Mouse (Mus musculus) lung, embryonic 16.5 days (tissue): Measurements from ENCODE around the gene Vwa8. TPM values are rescaled to one million over a fixed set of nuclear protein-coding genes. Genes with fewer than 3 reads are reported as not detected.
"Not testable (repeated sequence)": the region's sequence is repeated elsewhere in the genome, so short reads cannot be mapped to it uniquely, and the experiment has no call there.

Experiments
- ATAC-seq: fragments of 200-750 bp; cut with Nextera tagmentation; 2 replicates; pipeline ENCODE4 v1.8.0; 2017; ENCODE audit warnings: low read depth, mild to moderate bottlenecking, moderate library complexity
- H3K27ac ChIP-seq: fragments of 300-500 bp; sonication (generic); 2 replicates; pipeline ENCODE4 v1.5.1; 2014; ENCODE audit warnings: mild to moderate bottlenecking, control low read depth, low read length
- H3K27me3 ChIP-seq: fragments of 300-500 bp; sonication (generic); 2 replicates; pipeline ENCODE4 v1.6.1; 2014; ENCODE audit warnings: low read depth, low read length, mixed read lengths; ENCODE audit not compliant: control insufficient read depth, insufficient read depth
- H3K36me3 ChIP-seq: fragments of 300-500 bp; sonication (generic); 2 replicates; pipeline ENCODE4 v1.6.1; 2014; ENCODE audit warnings: low read length; ENCODE audit not compliant: control insufficient read depth, insufficient read depth
- H3K4me1 ChIP-seq: fragments of 300-500 bp; sonication (generic); replicated peaks from 2 replicates; pipeline ENCODE4 v1.6.1; 2014; ENCODE audit warnings: low read length, mixed read lengths; ENCODE audit not compliant: control insufficient read depth, insufficient read depth
- H3K4me2 ChIP-seq: fragments of 300-500 bp; sonication (generic); 2 replicates; pipeline ENCODE4 v1.6.1; 2014; ENCODE audit warnings: low read depth, low read length, control low read depth
- H3K4me3 ChIP-seq: fragments of 300-500 bp; sonication (generic); 2 replicates; pipeline ENCODE4 v1.5.1; 2014; ENCODE audit warnings: mild to moderate bottlenecking, low read length, control low read depth
- H3K9ac ChIP-seq: fragments of 300-500 bp; sonication (generic); 2 replicates; pipeline ENCODE4 v1.6.1; 2014; ENCODE audit warnings: low read length, control low read depth
- H3K9me3 ChIP-seq: fragments of 300-500 bp; sonication (generic); 2 replicates; pipeline ENCODE4 v1.6.1; 2016; ENCODE audit warnings: low read length; ENCODE audit not compliant: control insufficient read depth
- WGBS: fragments of 180-500 bp; shearing (Covaris S2); extraction: QIAGEN DNeasy Blood & Tissue Kit; methylation state at CpG from one replicate; pipeline ENCODE4 v1.1.7; 2014; 5-methylcytosine and 5-hydroxymethylcytosine counted together
- polyA plus RNA-seq: library from polyadenylated mRNA; unstranded; fragments of >200 nt; fragmentation: Nextera tagmentation; extraction: Ambion mirVana; gene quantifications from 2 replicates; pipeline ENCODE4 v1.2.1, GENCODE M21; 2015

The Vwa8 gene
- polyA plus RNA-seq, 1 experiment from 2014 or later: 10.3 TPM

DNA sequence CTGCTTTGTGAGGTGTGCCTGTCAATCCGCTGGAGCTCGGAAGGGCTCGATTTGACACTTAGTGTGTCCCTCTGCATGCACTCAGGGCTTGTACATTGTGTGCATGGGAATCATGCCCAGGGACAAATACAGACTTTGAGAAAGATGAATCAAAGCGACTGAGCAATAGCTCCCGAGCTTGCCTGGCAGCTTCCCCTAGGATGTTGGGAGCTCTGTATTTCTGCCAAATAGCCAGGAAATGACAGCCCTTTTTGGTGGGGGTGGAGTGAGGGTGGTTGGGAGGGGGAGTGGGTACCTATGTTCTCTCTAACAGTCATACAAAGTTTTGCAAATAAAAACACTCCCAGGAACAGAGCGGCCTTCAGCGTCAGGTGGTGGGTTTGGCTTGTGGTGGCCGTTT is 138.7 kb downstream of the Vwa8 start:
- no peak overlapping the region for H3K9ac ChIP-seq
- no peak overlapping the region for H3K4me2 ChIP-seq
- H3K36me3 ChIP-seq: no peaks in the 10 kb centered on the region
- H3K27ac ChIP-seq: no peak overlapping the region
- H3K27me3 ChIP-seq: no peaks in the 10 kb centered on the region
- ATAC-seq: no peak
- WGBS: 77% methylated on average over 8 of the region's 8 CpGs
- H3K4me3 ChIP-seq: no peak overlapping the region
- H3K9me3 ChIP-seq: no peaks in the 10 kb centered on the region
- H3K4me1 ChIP-seq: peaks cover 3% of the 10 kb centered on the region; the same call in 1 of the 2 replicates

DNA sequence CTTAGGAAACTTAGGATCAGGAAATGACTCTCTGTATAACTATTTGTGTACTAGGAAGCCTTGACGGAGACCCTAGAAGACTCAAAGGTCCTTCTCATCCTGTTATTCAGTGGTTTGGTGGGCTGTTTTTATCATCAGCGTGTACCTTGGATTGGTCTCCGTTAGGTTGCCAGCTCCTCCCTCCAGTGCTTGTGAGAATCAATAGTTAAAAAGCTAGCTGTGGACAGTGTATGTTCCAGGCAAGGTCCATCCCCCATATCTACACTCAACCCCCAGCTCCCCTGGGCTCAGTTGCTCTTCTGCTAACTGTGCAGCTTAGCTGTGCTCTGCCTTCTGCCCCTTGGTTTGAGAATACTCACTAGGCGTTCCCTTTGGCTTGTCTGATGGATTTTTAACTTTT is 143.6 kb downstream of the Vwa8 start:
- Histone ChIP-seq H3K27ac (no peak overlapping the region), H3K36me3 (0 out of 2 replicates have a peak, but pooled peaks cover 2% of the 10 kb centered on the region), H3K4me1 (no peaks in the 10 kb centered on the region), H3K27me3 (no peaks in the 10 kb centered on the region), H3K4me3 (no peak overlapping the region), H3K4me2 (no peak overlapping the region), H3K9ac (no peak overlapping the region), H3K9me3 (no peaks in the 10 kb centered on the region)
- 73% methylated on average over 4 of the region's 4 CpGs for WGBS
- ATAC-seq: no peak

DNA sequence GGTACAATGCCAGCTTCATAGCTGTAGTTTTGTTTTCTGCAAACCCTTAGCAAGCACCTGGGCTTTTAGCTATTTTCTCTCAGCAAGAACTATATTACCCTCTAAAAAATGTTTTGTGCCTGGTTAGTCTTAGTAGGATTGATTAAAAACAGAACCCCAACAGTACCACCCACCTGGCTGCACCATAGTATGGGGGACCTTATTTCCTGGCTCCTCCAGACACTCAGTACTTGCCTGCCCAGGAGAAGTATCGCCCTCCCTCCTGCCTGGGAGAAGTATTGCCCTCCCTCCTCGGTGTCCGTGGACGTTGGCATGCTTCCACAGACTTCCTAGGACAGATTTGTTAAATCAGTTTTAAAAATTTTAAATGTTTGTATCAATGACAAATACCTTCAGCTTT is 144.7 kb downstream of the Vwa8 start:
- H3K4me2 ChIP-seq: no peak overlapping the region
- no peak overlapping the region for H3K9ac ChIP-seq
- no peaks in the 10 kb centered on the region for H3K9me3 ChIP-seq
- no peak overlapping the region for H3K4me3 ChIP-seq
- no peaks in the 10 kb centered on the region for H3K4me1 ChIP-seq
- H3K36me3 ChIP-seq: 0 out of 2 replicates have a peak, but pooled peaks cover 2% of the 10 kb centered on the region
- no peak overlapping the region for H3K27ac ChIP-seq
- no peak for ATAC-seq
- H3K27me3 ChIP-seq: no peaks in the 10 kb centered on the region
- WGBS: 51% methylated on average over 4 of the region's 4 CpGs

DNA sequence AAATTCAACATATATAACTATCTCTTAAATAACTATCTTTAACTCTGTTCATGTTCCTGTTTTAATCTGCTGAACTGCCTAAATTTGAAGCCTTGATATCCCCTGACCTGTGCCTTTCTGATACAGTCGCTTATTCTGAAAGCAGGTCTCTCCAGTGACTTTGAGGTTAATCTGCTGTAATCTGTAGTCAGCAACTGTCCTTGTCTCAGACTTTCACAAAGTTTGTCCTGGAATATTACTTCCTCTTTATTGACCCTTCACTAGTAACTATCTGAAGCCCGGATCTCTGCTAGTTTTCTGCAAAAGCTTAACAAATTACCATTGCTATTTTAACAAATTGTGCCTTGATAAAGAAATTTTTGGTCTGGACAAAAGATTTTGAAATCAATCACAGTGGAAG is 147.5 kb downstream of the Vwa8 start:
- Histone ChIP-seq H3K9me3 (no peaks in the 10 kb centered on the region), H3K36me3 (0 out of 2 replicates have a peak, but pooled peaks cover 2% of the 10 kb centered on the region), H3K27ac (no peak overlapping the region), H3K4me1 (no peaks in the 10 kb centered on the region), H3K27me3 (no peaks in the 10 kb centered on the region), H3K4me2 (no peak overlapping the region), H3K9ac (no peak overlapping the region), H3K4me3 (no peak overlapping the region)
- 89% methylated on average over 2 of the region's 2 CpGs for WGBS
- ATAC-seq: no peak

DNA sequence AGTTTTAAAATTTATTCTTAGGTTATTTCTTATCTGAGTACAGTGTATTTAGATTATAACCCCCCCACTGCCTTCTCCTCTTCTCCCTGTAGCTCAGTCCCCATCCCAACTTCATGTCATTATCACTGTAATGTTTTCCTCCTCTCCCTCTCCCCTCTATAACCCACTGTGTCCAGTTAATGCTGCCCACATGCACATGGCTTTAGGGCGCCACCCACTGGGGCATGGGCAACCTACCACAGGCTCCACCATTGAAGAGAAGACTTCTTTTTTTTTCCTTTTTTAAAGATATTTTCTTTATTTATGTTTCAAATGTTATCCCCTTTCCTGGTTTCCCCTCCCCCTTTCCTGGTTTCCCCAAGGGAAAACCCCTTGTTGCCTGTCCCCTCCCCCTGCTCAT is 154.7 kb downstream of the Vwa8 start:
- Histone ChIP-seq H3K9me3 (no peaks in the 10 kb centered on the region), H3K27me3 (no peaks in the 10 kb centered on the region), H3K4me2 (no peak overlapping the region), H3K4me3 (no peak overlapping the region), H3K27ac (no peak overlapping the region), H3K36me3 (no peaks in the 10 kb centered on the region), H3K9ac (no peak overlapping the region), H3K4me1 (no peaks in the 10 kb centered on the region)
- ATAC-seq: no peak
- WGBS: 74% methylated on average over 1 of the region's 1 CpGs

- 85% methylated on average over 5 of the region's 5 CpGs for WGBS
- H3K36me3 ChIP-seq, H3K9ac ChIP-seq, H3K9me3 ChIP-seq, H3K27me3 ChIP-seq, H3K4me2 ChIP-seq, H3K4me1 ChIP-seq, H3K27ac ChIP-seq, H3K4me3 ChIP-seq, ATAC-seq: not testable (repeated sequence)
Measured at GRCm38 (mm10) chr14:79017710-79018109, 168.9 kb downstream of the Vwa8 start.

- no peak for ATAC-seq
- Histone ChIP-seq H3K4me3 (no peak overlapping the region), H3K36me3 (no peaks in the 10 kb centered on the region), H3K27ac (no peak overlapping the region), H3K4me1 (no peaks in the 10 kb centered on the region), H3K9ac (no peak overlapping the region), H3K9me3 (no peaks in the 10 kb centered on the region), H3K4me2 (no peak overlapping the region), H3K27me3 (no peaks in the 10 kb centered on the region)
- 54% methylated on average over 4 of the region's 4 CpGs for WGBS
Measured at GRCm38 (mm10) chr14:79018564-79018963, 169.7 kb downstream of the Vwa8 start.

DNA sequence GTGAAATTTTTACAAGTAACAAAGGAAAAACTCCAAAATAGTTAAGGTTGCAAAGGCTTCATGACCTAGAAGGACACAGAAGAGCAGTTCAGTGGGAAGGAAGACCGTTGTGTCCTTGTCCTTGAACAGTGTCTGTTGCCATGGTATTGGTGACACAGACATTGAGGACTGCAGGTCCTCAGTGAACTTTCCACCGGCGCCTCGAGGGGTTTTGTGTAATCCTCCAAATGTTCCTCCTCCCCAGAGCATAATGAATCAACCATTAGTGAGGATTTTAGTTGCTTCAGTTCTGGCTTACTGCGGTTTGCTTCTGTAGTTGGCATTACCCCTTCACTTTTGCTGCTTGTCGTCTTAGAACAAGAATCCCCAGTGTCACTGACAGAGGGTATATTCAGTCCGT is 172.9 kb downstream of the Vwa8 start:
- 55% methylated on average over 7 of the region's 7 CpGs for WGBS
- ATAC-seq: no peak
- H3K36me3 ChIP-seq: no peaks in the 10 kb centered on the region
- H3K4me2 ChIP-seq: no peak overlapping the region
- no peak overlapping the region for H3K27ac ChIP-seq
- H3K4me1 ChIP-seq: no peaks in the 10 kb centered on the region
- H3K9me3 ChIP-seq: no peaks in the 10 kb centered on the region
- no peaks in the 10 kb centered on the region for H3K27me3 ChIP-seq
- no peak overlapping the region for H3K9ac ChIP-seq
- no peak overlapping the region for H3K4me3 ChIP-seq

DNA sequence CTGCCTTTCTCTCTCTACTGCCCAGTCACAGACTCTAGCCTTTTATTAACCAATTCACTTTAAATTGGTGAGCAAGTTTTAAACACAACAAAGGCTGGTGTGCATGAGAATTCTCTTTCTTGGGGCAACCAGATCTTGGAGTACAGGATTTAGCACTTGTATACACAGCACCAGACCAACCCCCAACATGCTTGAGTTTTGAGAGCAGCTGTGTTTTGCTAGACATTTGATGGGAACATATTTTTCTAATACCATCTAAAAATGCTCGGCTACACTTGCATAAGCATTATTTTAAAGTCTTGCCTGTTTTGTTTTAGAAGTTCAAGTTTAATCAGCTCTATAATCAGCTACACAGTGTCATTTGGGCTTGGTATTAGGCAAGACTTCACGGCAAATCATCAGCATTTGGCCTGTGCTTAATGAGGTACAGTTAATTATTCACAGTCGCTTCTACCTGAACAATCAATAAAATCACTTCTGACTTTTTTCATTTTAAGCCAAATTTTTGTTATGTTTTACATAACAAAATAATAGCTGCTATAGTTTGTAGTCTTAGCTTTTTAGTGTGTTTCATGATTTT is 180.2 kb downstream of the Vwa8 start:
- no peaks in the 10 kb centered on the region for H3K36me3 ChIP-seq
- WGBS: 75% methylated on average over 3 of the region's 3 CpGs
- H3K27ac ChIP-seq: no peak overlapping the region

DNA sequence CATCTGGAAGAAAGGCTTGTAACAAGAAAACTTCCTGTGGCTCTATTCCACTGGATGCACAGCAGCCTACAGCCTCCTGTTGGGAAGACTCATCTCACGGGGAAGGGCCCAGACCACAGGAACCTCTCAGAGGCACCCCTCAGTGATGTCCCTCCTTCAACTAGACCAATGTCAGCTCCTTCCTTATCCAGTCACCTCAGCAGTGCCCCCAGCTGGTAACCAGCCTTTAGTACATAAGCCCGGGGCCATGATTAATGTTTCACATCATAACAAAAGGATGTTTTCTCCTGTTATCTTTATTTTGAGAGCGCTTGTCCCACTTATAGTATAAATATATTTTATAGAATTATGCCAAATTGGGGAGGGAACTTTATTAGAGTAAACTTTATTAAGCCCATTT is 181.9 kb downstream of the Vwa8 start:
- Histone ChIP-seq H3K4me3 (no peak overlapping the region), H3K4me1 (peaks cover 11% of the 10 kb centered on the region), H3K27ac (no peak overlapping the region), H3K4me2 (no peak overlapping the region), H3K36me3 (no peaks in the 10 kb centered on the region), H3K9me3 (no peaks in the 10 kb centered on the region), H3K27me3 (no peaks in the 10 kb centered on the region), H3K9ac (no peak overlapping the region)
- WGBS: 78% methylated on average over 3 of the region's 3 CpGs
- no peak for ATAC-seq

More for the DNA sequence above, 180.2 kb downstream of the Vwa8 start:
- no peaks in the 10 kb centered on the region for H3K9me3 ChIP-seq
- no peaks in the 10 kb centered on the region for H3K27me3 ChIP-seq
- H3K4me2 ChIP-seq: no peak overlapping the region
- H3K9ac ChIP-seq: no peak overlapping the region
- peaks cover 2% of the 10 kb centered on the region; the same call in 1 of the 2 replicates for H3K4me1 ChIP-seq
- ATAC-seq: no peak
- H3K4me3 ChIP-seq: no peak overlapping the region
